Comparison of ENCODE assay signal across 8 mouse cellular contexts in the genomic region with DNA sequence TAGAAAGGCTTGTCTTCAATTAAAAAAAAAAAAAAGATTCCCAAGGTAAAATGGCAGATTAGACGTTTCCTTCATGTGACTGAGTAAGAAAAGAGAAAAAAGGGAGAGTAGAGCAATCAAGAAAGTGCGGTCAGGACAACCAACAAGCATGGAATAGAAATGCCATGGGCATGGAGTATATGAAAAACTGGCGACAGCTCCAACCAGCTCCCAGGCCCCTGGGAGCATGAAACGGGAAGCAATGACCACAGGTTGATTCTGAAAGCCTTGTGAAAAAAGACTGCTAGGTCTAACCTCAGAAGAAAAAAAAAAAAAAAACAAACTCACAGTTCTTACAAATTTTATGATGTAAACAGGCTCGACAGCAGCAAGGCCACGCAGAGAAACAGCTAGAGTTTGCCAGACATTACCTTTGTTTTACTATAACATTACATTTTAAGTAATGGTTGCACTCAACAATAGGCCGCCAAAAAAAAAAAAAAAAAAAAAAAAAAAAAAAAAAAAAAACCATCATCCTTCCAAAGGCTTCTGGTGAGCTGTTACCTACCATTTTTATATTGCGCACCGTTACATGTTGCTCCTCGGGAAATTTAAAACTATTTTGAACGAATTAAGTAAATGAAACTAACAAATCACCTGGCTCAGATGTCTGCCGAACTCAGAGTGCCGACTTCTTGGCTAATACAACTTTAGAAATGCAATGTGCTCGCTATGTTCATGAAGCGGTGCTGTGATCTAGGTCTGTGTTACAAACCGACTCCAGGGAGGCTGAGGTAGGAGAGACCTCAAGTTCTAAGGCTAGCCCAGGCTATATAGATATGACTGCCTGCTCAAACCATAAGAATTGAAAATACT. TPM values are rescaled to one million over a fixed set of nuclear protein-coding genes. Genes with fewer than 3 reads are reported as not detected.
DNase-seq lines count a peak whose midpoint lies in the region; TF ChIP-seq lines count a peak whose summit lies in the region.

No protein-coding gene starts in this region.

- peak overlapping the region; percentile 77 for H3K4me3 ChIP-seq in myocyte

- no peak overlapping the region for H3ac ChIP-seq in myocyte (ENCODE audit: control insufficient read depth, insufficient read length)

- H3K79me2 ChIP-seq in myocyte (ENCODE audit: control insufficient read depth, insufficient read depth), result no peaks in the 10 kb centered on the region

- no peaks in the 10 kb centered on the region for H3K27me3 ChIP-seq in myocyte (ENCODE audit: control insufficient read depth, insufficient read depth, insufficient read length)

- no peaks in the 10 kb centered on the region for H3K36me3 ChIP-seq in myocyte (ENCODE audit: control insufficient read depth, insufficient read depth)

- no peak for TF ChIP-seq POLR2A in myocyte (IDR thresholded peaks at IDR 0.05; ENCODE audit: insufficient read length, low read depth)

- peak overlapping the region; percentile 88 for H3K4me2 ChIP-seq in myocyte (ENCODE audit: low read depth)

- peak; percentile 20 for DNase-seq in embryo, embryonic 10 days (ENCODE audit: low spot score)
- DNase-seq in embryo, embryonic 9.5 days (ENCODE audit: extremely low spot score), result no peak
- DNase-seq in A20 (ENCODE audit: low read depth, low spot score), result peak; percentile 62
- DNase-seq in embryo, embryonic 11 days, result peak; percentile 44
- peak; percentile 68 for DNase-seq in induced T-regulatory cell, adult 2 months (ENCODE audit: low read depth)
- no peak for DNase-seq in adrenal gland, adult (ENCODE audit: inconsistent age in 2 of 2, low spot score in 1 of 2)
- no peak for DNase-seq in kidney, adult 11 months

TF ChIP-seq in myocyte, 11 proteins besides CTCF, POLR2A, EP300 and RAD21:
- TF ChIP-seq MYOD1 (IDR thresholded peaks at IDR 0.05; ENCODE audit: control insufficient read depth in 1 of 3, insufficient read length in 2 of 3, low read depth in 2 of 3) (no peak), USF1 (IDR thresholded peaks at IDR 0.05; ENCODE audit: low read depth) (no peak), TCF12 (IDR thresholded peaks at IDR 0.05; ENCODE audit: insufficient read depth, poor library complexity, severe bottlenecking) (no peak), E2F4 (IDR thresholded peaks at IDR 0.05; ENCODE audit: insufficient read depth) (no peak), REST (IDR thresholded peaks at IDR 0.05; ENCODE audit: insufficient read depth, insufficient read length) (no peak), MAX (IDR thresholded peaks at IDR 0.05; ENCODE audit: low read depth) (no peak), TCF3 (IDR thresholded peaks at IDR 0.05; ENCODE audit: insufficient read length, low read depth) (no peak), CEBPB (IDR thresholded peaks at IDR 0.05; ENCODE audit: insufficient read depth, poor library complexity, severe bottlenecking) (no peak), MYOG (IDR thresholded peaks at IDR 0.05; ENCODE audit: control insufficient read depth in 1 of 3, insufficient read depth in 1 of 3, insufficient read length in 2 of 3, low read depth in 2 of 3) (no peak), POLR2AphosphoS2 (IDR thresholded peaks at IDR 0.05; ENCODE audit: insufficient read length, low read depth) (no peak), SRF (IDR thresholded peaks at IDR 0.05; ENCODE audit: control insufficient read depth, insufficient read length, low read depth) (no peak)
TF ChIP-seq in myocyte: peak in this region for 0.

RNA-seq across cellular contexts. Expression of gene 2610301B20Rik, which starts 1.4 kb away (rescaled TPM):
- polyA plus RNA-seq in myocyte (2012; fragmentation: generic; extraction: Trizol), result 9.5 TPM

Comparison
In these comparisons a context has a peak if more than half of its experiments do, and no peak if none do; other contexts are left out.
1. DNase-seq: peak in embryo, embryonic 10 days (single experiment), A20 (single experiment), embryo, embryonic 11 days (single experiment) and induced T-regulatory cell, adult 2 months (single experiment); none in embryo, embryonic 9.5 days (single experiment), adrenal gland, adult (0 of 2) and kidney, adult 11 months (single experiment).